Mouse (Mus musculus) hematopoietic stem cell, adult 5-6 weeks (primary cell): Measurements from ENCODE around the gene Sphk2. TPM values are rescaled to one million over a fixed set of nuclear protein-coding genes. Genes with fewer than 3 reads are reported as not detected.
A peak's percentile ranks its signal among the peaks of the same experiment; 100 is the strongest.

Source experiments
- ATAC-seq, 2 experiments: fragments of 125-278 bp in 1 of 2; replicated peaks in 1 of 2; 2 replicates each; pipeline ENCODE4 v1.8.0; 2016 to 2017; ENCODE audit warnings: inconsistent platforms in 2 of 2, mild to moderate bottlenecking in 2 of 2, moderate number of reproducible peaks in 2 of 2, low read depth in 1 of 2, moderate TSS enrichment in 1 of 2; ENCODE audit not compliant: low FRiP score in 2 of 2, poor library complexity in 2 of 2, severe bottlenecking in 2 of 2, insufficient read depth in 1 of 2, low TSS enrichment in 1 of 2
- total RNA-seq: library from RNA; stranded (forward); fragments of 172-1452, 232-1000 nt; gene quantifications from 2 replicates; pipeline ENCODE4 v1.2.3, GENCODE M21; 2017

The Sphk2 gene
- total RNA-seq, 1 experiment from 2014 or later: 8.2 TPM

DNA sequence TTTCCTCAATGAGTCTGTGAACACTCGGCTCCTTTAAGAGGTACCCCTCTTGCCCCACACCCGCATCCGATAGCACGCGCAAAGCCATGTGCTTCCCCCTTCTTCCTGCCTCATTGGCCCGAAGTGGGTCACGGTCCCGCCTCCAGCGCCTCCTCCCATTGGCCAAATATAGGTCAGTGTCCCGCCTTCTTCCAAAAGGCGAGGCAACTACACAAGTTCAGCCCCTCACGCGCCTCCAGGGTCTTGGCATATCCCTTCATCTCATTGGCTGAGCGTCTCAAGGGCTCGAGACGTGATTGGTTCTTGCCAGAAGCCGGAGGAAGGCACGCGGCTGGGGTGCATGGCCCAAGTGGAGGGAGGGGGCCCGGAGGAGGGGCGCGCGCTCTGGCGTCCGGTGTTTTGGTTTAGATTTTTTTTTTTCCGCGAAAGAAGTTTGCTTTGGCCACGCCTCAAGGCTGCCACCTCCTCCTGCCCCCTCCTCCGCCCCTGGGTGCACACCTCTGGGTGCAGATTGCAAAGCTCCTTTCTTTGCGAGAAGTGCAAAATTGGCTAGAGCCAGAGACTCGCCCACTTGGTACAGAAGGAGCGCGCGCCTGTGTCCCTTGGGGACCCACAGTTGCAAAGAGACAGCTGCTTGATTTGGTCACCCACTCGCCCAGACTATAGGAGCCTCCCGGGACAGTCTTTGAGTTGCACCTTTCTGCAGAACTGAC, 12.9 kb downstream of the Sphk2 start, which contains the start of gene Dbp:
Gene Dbp, plus strand, starts transcription at position 359 of the 713 bp plus-strand sequence.
- peak; percentile 79 to 81 for ATAC-seq

DNA sequence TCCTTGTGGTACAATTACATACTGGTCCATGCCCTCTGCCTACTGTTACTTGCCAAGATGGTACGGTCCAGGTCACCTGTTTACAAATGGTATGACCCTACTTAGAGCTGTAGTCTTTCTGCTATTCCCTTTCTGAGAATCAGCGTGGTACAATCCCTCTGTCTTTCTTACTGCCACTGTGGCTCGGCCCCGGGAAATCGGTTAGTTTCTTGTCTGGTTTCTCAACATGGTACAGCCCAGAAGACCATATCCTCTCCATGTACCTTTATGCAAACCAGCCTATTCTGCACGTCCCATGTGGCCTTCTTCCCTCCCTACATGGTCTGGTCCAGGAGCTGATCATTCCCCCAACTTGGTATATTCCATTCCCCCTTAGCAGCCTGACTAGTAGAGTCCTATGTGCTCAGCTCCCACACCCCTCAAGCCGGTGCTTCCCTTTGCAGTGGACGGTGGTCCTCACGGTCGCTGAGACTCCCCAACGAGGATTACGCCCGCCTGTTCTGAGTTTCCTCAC, 13.7 kb downstream of the Sphk2 start:
- peak; percentile 16 to 30 for ATAC-seq

- no peak for ATAC-seq
These were observed 14.2 kb downstream of the Sphk2 start for GRCm38 (mm10) chr7:45703521-45704033.

- ATAC-seq: no peak
These were observed 14.8 kb downstream of the Sphk2 start for GRCm38 (mm10) chr7:45702809-45703520.

DNA sequence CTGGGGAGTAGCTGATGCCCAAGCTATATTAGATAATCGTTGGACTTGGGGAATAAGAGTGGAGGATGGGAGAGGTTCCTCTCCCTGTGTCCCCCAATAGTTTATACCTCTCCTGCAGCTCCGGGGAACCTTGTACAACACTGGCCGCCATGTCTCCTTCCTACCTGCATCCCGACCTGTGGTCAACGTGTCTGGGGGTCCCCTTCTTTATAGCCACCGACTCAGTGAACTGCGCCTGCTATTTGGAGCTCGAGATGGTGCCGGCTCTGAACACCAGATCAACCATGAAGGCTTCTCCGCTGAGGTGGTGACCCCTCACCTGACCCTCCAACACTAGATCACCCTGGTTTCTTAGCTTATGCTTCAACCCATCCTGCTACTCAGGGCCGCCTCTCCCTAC, 15.5 kb downstream of the Sphk2 start:
- no peak for ATAC-seq

DNA sequence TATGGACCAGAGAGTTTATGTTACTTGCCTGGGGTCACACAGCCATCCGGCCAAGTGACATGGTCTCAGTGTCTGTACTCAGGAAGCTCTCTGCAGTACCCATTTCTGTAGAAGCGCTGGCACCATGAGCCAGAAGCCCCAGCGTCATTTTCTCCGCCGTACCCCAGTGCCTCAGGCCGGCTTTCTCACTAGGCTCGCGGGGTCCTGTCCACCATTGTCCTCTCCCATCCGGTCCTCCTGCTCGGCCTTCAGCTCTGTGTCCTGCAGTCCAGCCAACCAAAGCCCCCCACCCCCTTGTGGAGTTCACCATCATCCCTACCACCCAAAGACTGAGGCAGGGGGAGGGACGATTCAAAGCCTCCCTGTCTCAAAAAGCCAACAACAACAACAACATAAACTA, 16.2 kb downstream of the Sphk2 start:
- no peak for ATAC-seq

DNA sequence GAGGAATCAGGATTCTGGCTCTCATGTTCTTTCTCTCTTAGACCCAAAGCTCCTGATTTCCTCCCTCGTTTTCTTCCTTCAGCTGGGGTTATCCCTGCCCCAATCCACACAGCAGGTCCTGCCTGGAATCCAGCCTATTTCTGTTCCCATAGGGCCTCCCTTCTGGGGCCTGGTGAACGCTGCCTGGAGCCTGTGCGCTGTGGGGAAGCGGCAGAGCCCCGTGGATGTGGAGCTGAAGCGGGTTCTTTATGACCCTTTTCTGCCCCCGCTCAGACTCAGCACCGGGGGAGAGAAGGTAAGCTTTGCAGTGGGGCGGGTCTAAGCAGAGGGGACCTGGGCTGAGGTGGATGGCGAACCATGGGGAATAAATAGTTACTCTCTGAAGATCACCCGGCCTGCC, 16.7 kb downstream of the Sphk2 start:
- no peak for ATAC-seq

DNA sequence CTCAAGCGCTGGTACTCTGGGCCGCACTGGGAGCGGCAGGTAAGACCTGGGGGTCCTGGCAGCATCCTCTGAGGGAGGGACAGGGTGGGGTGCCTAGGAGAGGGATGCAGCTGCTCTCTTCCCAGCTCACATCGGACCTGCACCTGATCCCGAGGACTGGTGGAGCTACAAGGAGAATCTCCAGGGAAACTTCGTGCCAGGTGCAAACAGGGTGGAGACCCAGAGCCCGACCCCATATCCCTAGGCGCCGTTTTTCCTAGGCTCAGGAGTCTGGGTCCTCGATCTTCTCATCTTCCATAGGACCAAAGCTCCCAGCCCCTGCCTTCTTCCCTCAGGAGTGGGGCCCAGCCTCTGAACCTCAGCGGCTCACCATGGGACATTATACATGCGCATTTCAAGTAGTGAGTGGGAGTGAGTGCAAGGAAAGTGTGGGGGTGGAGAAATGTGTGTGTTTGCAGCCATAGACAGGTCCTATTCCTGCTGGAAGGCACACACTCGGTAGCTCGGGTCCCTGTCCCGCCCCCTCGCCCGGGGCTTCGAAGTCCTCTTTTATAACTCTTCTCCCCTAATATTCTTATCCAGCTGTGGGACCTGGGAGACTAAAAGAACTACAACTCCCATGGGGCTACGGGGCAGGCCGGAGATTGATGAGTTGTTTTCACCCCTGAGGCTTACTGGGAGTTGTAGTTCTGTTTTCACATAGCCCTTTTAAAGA, 17.3 kb downstream of the Sphk2 start:
- 0 out of 4 replicates have a peak, but pooled peaks of 1 of the 2 experiments have one; percentile 13 for ATAC-seq

DNA sequence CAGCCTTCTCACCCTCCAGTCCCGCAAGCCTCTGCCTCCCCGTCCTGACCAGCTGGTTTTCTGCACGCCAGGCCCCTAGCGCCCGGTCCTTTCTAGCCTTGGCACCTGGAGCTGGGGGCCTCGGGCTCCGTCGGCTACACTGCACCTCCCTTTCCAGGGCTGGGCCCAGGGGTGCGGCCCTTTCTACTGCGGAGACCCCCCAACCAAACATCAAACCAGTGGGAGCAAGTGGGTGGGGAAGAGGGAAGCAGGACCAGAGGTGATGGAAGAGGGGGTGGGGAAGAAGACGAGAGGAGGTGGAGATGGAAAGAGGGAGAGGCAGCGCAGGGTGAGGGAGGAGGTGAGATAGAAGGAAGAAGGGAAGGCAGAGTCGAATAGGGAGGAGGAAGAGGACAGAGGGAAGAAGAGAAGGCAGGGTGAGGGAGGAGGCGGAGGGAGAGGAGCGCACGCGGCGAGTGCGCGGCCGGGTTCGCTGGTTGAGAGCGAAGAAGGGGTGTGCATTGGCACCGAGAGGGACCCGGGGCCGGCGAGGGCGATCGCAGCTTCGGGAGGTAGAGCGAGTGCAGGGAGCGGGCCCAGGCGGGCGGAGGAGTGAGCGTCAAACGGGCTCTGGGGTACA, 18.2 kb downstream of the Sphk2 start, which contains the start of gene Car11:
Gene Car11, plus strand, starts transcription at position 321 of the 619 bp plus-strand sequence.
- no peak for ATAC-seq

DNA sequence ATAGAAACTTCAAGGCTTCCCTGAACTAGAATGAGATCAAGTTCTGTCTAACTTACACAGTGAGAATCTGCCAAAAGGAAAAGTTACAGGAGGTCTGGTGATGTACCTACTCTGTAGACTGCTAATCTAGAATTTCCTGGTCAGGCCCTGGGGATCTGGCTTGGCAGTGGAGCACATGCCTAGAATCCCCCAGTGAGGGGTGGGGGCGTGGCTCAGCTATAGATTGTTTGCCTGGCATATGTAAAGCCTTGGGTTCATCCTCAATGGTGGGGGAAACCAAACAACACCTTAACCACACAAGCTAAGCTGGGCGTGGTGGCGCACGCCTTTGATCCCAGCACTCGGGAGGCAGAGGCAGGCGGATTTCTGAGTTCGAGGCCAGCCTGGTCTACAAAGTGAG, 19.9 kb downstream of the Sphk2 start:
- no peak for ATAC-seq

DNA sequence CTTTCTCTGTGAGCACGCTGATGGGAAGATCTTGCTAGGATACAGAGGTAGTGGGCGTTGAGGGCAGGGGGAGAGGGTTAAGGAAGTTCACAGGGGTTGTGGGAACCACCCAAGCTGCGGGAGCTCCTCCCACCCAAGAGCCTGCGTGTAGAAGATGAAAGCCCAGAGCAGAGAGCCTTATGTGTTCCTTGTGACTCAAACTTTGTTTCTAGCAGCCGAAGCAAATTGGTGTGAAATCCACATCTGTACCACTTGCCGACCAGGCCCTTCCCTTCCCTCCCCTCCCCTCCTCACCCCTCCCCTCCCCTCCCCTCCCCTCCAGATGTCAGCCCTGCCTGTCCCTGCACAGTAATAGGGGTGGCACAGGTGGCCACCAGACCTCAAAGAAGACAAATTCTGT, 22.7 kb downstream of the Sphk2 start:
- ATAC-seq: no peak

- no peak for ATAC-seq
These were observed 23.7 kb downstream of the Sphk2 start, which contains the start of gene Sec1 for GRCm38 (mm10) chr7:45693921-45694591. Gene Sec1 (minus strand): TSS chr7:45694402.

- ATAC-seq: no peak
These were observed 25.4 kb downstream of the Sphk2 start for GRCm38 (mm10) chr7:45692364-45692763.

DNA sequence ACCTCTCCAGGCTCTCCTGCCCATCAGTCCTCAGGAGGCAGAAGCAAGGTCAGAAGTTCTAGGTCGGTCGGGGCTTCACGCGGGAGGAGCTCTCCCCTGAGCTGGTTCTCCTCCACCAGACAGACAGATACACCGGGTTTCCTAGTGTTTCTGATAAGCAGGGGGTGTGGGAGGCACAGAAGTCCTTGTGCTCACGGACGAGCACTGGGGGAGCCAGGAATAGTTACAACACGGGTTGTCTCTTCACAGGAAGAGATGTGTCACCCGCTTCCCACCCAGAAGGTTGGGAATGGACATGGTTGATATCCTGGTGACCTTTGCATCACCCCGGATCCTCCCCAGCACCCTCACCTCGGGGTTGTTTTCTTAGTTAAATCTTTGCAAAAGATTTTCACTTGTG, 28.0 kb downstream of the Sphk2 start:
- ATAC-seq: no peak

- ATAC-seq: no peak
These were observed 28.7 kb downstream of the Sphk2 start for GRCm38 (mm10) chr7:45689099-45689498.

GRCm38 (mm10) chr7:45686841-45687240, 31.0 kb downstream of the Sphk2 start:
- no peak for ATAC-seq

- ATAC-seq: no peak
These were observed 32.0 kb downstream of the Sphk2 start for GRCm38 (mm10) chr7:45685811-45686210.
